Mouse (Mus musculus) urinary bladder, postnatal 10 days (tissue): ENCODE measurements around the gene BC004004.

Experiments
- DNase-seq: peaks from one replicate; pipeline ENCODE4 v3.0.0; 2022; ENCODE audit warnings: low spot score

The BC004004 gene

GRCm38 (mm10) chr17:29322603-29322962 is 54.0 kb downstream of the BC004004 start:
- no peak for DNase-seq

- no peak for DNase-seq
Measured at GRCm38 (mm10) chr17:29323625-29324024, 55.0 kb downstream of the BC004004 start.

- DNase-seq: no peak
Measured at GRCm38 (mm10) chr17:29325831-29326230, 57.2 kb downstream of the BC004004 start.

- no peak for DNase-seq
Measured at GRCm38 (mm10) chr17:29326531-29327529, 58.2 kb downstream of the BC004004 start.

- DNase-seq: no peak
Measured at GRCm38 (mm10) chr17:29327691-29328090, 59.1 kb downstream of the BC004004 start.

DNA sequence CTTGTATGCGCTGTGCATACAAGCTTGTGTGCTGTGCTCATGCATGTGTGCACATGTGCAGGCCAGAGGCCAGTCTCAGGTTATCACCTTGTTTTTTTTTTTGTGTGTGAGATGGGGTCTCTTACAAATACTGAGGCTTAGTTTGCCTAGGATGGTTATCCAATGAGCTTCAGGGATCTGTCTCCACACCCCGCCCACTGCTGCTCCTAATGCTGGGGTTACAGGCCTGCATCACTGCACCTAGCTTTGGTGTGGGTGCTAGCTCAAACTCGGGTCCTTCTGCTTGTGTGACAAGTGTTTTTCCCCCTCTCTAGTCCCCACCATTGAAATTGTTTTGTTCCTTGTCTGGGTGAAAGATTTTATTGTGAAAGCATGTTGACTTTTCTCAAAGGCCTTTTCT is 61.6 kb downstream of the BC004004 start:
- DNase-seq: no peak

DNA sequence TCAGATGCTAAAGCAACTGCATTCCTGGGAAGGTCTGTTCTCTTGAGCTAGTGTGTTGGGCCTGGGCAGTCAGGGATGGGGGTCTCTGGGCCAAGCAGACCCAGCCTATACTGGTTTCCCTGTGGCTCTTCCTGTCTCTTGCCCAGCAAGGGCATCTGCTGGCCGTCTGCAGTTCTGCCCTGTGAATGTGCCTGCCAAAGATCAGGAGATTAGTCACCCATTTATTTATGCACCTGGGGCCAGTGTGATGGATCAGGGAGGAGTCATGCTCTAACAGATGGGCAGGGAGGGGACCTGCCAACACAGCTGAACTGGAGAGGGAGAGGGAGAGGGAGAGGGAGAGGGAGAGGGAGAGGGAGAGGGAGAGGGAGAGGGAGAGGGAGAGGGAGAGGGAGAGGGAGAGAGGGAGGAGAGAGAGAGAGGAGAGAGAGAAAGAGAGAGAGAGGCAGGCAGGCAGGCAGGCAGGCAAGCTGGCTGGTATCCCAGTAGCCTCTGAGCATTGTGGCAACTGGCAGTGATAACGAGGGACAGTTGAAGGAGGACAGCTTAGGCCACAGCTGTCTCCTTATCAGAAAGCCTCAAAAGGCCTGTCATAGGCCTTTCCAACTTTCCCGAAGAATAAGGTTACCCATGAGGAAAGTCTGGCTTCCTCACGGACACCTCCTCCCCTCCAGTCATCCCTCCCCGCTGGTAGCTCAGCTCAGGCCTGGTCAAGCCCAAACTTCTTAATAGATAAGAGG is 62.3 kb downstream of the BC004004 start:
- no peak for DNase-seq

GRCm38 (mm10) chr17:29332186-29332685 is 63.6 kb downstream of the BC004004 start:
- DNase-seq: no peak

GRCm38 (mm10) chr17:29336266-29336990 is 67.8 kb downstream of the BC004004 start:
- DNase-seq: no peak

- no peak for DNase-seq
Measured at GRCm38 (mm10) chr17:29337979-29338823, 69.6 kb downstream of the BC004004 start.

- no peak for DNase-seq
Measured at GRCm38 (mm10) chr17:29339170-29339768, 70.7 kb downstream of the BC004004 start.

GRCm38 (mm10) chr17:29340406-29341261 is 72.0 kb downstream of the BC004004 start:
- no peak for DNase-seq

DNA sequence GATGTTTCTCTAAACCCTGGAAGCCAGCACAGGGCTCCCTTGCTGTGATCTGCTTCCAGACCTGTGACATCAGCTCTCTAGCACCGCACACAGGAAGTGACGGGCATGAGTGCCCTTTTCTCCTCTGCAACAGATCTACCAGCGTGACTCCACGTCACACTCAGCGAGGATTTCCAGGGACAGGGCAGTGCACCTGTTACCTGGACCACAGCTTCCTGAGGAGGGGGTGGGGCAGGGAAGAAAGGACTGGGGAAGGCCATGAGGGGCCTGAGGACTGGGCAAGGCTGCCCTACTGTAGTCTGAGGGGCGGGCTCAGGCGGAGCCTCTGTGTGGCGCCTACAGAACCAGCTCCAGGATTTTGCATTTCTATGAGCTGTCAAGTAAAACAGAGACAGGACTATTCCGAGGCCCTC is 73.0 kb downstream of the BC004004 start:
- DNase-seq: no peak

- no peak for DNase-seq
Measured at GRCm38 (mm10) chr17:29342010-29342910, 73.7 kb downstream of the BC004004 start.

GRCm38 (mm10) chr17:29343241-29343640 is 74.7 kb downstream of the BC004004 start:
- no peak for DNase-seq

GRCm38 (mm10) chr17:29345272-29345671 is 76.7 kb downstream of the BC004004 start:
- no peak for DNase-seq

DNA sequence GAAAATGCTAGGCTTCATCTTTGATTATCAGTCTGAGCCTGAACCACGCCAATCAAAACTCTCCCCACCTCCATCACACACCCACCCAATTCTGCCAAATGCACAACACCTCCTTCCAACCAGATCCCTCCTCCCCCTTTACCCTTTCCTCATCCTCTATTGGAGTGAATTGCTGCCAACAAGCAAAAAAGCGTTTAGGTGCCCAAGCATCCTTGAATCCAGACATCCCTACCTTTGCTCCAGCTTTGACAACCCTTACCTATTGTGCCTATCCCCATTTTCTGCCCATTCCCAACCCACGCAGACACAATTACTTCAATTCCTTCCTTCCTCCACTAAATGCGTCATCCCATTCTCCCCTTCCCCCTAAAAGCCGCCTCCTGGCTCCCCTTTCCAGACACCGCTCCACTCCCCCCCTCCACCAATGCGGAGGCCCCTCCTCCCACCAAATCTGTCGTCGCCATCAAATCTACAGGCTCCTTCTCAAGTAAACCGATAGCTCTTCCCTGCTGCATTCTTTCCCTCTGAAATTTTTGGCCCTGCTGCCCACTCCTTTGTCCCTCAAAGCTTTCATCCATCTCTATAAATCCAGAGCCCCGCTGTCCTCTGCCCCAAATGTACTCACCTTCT is 78.0 kb downstream of the BC004004 start:
- no peak for DNase-seq

- no peak for DNase-seq
Measured at GRCm38 (mm10) chr17:29347126-29347644, 78.6 kb downstream of the BC004004 start.
